Mouse (Mus musculus) limb, embryonic 13.5 days (tissue): ENCODE results near the gene Pgrmc1. TPM values are rescaled to one million over a fixed set of nuclear protein-coding genes. Genes with fewer than 3 reads are reported as not detected.
"Not testable (repeated sequence)": the region's sequence is repeated elsewhere in the genome, so short reads cannot be mapped to it uniquely, and the experiment has no call there.

Experiments
- ATAC-seq: fragments of 200-750 bp; cut with Nextera tagmentation; 2 replicates; pipeline ENCODE4 v1.8.0; 2017; ENCODE audit warnings: low read depth, moderate number of reproducible peaks, moderate TSS enrichment; ENCODE audit not compliant: low FRiP score
- H3K27ac ChIP-seq: fragments of 300-500 bp; sonication (generic); 2 replicates; pipeline ENCODE4 v1.5.1; 2015; ENCODE audit warnings: inconsistent platforms, mild to moderate bottlenecking, moderate library complexity
- H3K27me3 ChIP-seq: fragments of 300-500 bp; sonication (generic); 2 replicates; pipeline ENCODE4 v1.6.1; 2015; ENCODE audit warnings: mild to moderate bottlenecking, inconsistent platforms
- H3K36me3 ChIP-seq: fragments of 300-500 bp; sonication (generic); 2 replicates; pipeline ENCODE4 v1.6.1; 2015; ENCODE audit warnings: inconsistent platforms, mild to moderate bottlenecking, moderate library complexity
- H3K4me1 ChIP-seq: fragments of 300-500 bp; sonication (generic); 2 replicates; pipeline ENCODE4 v1.6.1; 2015; ENCODE audit warnings: inconsistent platforms
- H3K4me2 ChIP-seq: fragments of 300-500 bp; sonication (generic); replicated peaks from 2 replicates; pipeline ENCODE4 v1.6.1; 2015; ENCODE audit warnings: inconsistent platforms, mild to moderate bottlenecking, moderate library complexity
- H3K4me3 ChIP-seq: fragments of 300-500 bp; sonication (generic); 2 replicates; pipeline ENCODE4 v1.5.1; 2015; ENCODE audit warnings: moderate library complexity, mild to moderate bottlenecking, inconsistent platforms
- H3K9ac ChIP-seq: fragments of 300-500 bp; sonication (generic); 2 replicates; pipeline ENCODE4 v1.6.1; 2015; ENCODE audit warnings: mild to moderate bottlenecking, inconsistent platforms
- H3K9me3 ChIP-seq: fragments of 300-500 bp; sonication (generic); 2 replicates; pipeline ENCODE4 v1.6.1; 2016; ENCODE audit warnings: inconsistent platforms
- WGBS: fragments of 180-500 bp; shearing (Covaris S2); methylation state at CpG from one replicate; pipeline ENCODE4 v1.1.7; 2015; 5-methylcytosine and 5-hydroxymethylcytosine counted together
- polyA plus RNA-seq: library from polyadenylated mRNA; unstranded; fragments of >200 nt; fragmentation: Nextera tagmentation; extraction: Ambion mirVana; gene quantifications from 2 replicates; pipeline ENCODE4 v1.2.1, GENCODE M21; 2015

The Pgrmc1 gene
- polyA plus RNA-seq, 1 experiment from 2014 or later: 349 TPM

DNA sequence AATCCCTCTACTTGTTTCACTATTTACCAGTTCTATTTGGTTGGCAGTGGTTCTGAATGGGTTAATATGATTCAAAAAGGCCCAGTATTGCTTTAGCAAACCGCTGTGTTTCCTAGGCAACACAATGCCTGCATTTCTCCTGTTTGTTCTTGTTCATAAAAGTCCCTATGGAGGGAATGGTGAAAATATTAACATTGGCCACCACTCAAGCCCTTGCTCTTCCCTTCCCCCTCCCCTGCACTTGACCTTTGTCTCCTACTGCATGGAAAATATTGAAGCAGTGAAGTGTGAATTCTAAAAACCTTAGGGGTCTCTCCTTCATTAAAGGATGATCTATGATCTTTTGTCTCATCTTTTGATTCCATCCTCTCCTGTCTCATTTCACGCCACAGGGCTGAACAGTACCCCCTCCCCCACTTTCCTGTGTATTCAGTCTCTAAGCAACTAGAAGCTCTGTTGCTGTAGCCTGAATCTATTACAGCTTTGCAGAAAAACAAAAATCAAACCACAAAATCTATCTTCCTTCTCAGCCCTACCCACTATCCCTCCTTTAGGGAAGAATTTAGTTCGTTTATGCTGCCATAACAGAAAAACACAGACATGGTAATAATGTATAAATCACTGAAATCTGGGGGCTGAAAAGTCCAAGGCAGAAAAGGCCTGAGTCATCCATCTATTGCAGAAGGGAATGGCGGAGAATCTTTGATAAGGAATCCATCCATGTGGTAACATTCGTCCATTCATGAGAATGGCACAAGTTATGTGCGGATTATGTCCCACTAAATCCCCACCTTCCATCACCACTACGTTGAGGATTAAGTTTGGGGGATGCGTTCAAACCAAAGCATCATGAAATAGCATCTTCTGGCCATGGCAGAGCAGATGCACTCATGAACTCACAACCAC, 10.4 kb upstream of the Pgrmc1 start:
- Histone ChIP-seq H3K36me3 (no peaks in the 10 kb centered on the region), H3K27ac (no peak overlapping the region), H3K4me2 (no peak overlapping the region), H3K4me3 (no peak overlapping the region), H3K9me3 (no peaks in the 10 kb centered on the region), H3K9ac (no peak overlapping the region), H3K27me3 (no peaks in the 10 kb centered on the region), H3K4me1 (no peaks in the 10 kb centered on the region)
- 71% methylated on average over 8 of the region's 8 CpGs for WGBS
- 0 out of 2 replicates have a peak, but pooled peaks have one; percentile 51 for ATAC-seq

DNA sequence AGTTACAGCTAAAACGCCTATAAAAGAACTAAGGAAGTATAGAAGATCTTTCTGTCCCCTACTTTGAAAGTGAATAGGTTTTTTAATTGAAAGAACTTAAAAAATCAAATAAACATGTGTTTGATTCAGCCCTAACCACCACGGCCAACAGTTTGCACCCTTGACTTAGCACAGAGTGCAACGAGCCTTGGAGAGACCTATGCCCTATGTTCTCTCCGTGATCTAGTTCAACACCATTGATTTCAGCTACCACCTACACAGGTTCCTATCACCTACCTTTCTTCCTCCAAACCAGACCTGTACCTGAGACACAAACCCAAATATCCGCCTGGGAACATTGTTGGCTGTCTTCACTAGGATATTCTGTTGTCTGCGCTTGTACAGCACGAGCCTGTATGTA, 7.7 kb upstream of the Pgrmc1 start:
- WGBS: 87% methylated on average over 7 of the region's 7 CpGs
- Histone ChIP-seq H3K27ac (no peak overlapping the region), H3K4me2 (no peak overlapping the region)

DNA sequence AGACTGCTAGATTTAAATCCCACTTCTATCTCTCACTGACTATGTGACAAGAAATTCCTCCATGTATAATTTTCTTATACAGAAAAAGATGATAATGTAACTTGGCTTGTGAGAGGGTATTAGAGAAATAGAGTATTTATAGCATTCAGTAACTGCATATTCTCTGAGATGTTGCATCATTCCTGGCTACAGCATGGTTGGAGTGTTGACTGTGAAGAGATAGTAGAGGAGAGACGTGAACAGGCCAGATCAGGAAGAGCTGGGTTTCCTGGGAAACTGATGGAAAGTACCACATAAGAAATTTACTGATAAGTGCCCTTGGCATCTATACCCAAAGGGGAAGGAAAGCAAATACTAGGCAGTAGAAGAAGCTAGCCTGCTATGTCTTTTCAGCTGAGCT, 6.9 kb upstream of the Pgrmc1 start:
- no peak for ATAC-seq
- H3K4me2 ChIP-seq: no peak overlapping the region
- no peaks in the 10 kb centered on the region for H3K27me3 ChIP-seq
- H3K4me3 ChIP-seq: no peak overlapping the region
- no peaks in the 10 kb centered on the region for H3K36me3 ChIP-seq
- no peaks in the 10 kb centered on the region for H3K9me3 ChIP-seq
- WGBS: 71% methylated on average over 1 of the region's 1 CpGs
- H3K4me1 ChIP-seq: no peaks in the 10 kb centered on the region
- H3K9ac ChIP-seq: no peak overlapping the region
- H3K27ac ChIP-seq: no peak overlapping the region

More for the DNA sequence above, 7.7 kb upstream of the Pgrmc1 start:
- Histone ChIP-seq H3K4me1 (no peaks in the 10 kb centered on the region), H3K4me3 (no peak overlapping the region), H3K36me3 (no peaks in the 10 kb centered on the region), H3K27me3 (no peaks in the 10 kb centered on the region), H3K9me3 (no peaks in the 10 kb centered on the region), H3K9ac (no peak overlapping the region)
- ATAC-seq: no peak

DNA sequence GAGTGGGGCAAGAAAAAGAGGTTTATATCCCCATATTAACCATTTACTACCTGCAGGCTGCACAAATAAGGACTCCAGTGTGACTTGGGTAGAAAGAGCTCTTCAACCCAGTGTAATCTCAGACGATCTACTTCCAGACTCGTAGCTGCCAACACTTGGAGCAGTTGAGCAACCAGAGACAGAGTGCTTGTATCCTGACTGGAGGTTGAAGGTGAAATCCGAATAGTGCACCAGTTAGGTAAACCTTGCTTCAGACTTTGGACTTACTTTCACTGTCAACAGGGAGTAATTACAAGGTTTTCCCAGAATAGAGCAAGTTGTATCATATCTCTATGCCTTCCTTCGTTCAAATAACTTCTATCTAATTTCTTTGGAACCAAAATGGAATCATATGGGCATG, 6.5 kb upstream of the Pgrmc1 start:
- Histone ChIP-seq H3K27ac (no peak overlapping the region), H3K36me3 (no peaks in the 10 kb centered on the region), H3K27me3 (no peaks in the 10 kb centered on the region), H3K4me2 (no peak overlapping the region), H3K9ac (no peak overlapping the region), H3K4me3 (no peak overlapping the region), H3K4me1 (no peaks in the 10 kb centered on the region), H3K9me3 (no peaks in the 10 kb centered on the region)
- ATAC-seq: no peak
- 78% methylated on average over 4 of the region's 4 CpGs for WGBS

DNA sequence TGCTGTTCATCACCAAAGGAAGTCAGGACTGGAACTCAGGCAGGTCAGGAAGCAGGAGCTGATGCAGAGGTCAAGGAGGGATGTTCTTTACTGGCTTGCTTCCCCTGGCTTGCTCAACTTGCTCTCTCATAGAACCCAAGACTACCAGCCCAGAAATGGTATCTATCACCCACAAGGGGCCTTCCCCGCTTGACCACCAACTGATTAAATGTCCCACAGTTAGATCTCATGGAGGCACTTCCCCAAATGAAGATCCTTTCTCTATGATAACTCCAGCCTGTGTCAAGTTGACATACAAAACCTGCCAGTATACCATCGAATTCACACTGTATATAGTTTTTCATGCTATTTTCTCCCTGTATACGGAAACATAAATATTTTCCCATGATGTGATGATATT, 2.8 kb upstream of the Pgrmc1 start:
- WGBS: 90% methylated on average over 3 of the region's 3 CpGs
- H3K36me3 ChIP-seq: no peaks in the 10 kb centered on the region
- no peak overlapping the region for H3K4me3 ChIP-seq
- no peak overlapping the region for H3K27ac ChIP-seq
- no peak for ATAC-seq
- peaks cover 4% of the 10 kb centered on the region; the same call in 1 of the 2 replicates for H3K4me1 ChIP-seq
- no peaks in the 10 kb centered on the region for H3K9me3 ChIP-seq
- H3K27me3 ChIP-seq: no peaks in the 10 kb centered on the region
- no peak overlapping the region for H3K9ac ChIP-seq
- H3K4me2 ChIP-seq: no peak overlapping the region

DNA sequence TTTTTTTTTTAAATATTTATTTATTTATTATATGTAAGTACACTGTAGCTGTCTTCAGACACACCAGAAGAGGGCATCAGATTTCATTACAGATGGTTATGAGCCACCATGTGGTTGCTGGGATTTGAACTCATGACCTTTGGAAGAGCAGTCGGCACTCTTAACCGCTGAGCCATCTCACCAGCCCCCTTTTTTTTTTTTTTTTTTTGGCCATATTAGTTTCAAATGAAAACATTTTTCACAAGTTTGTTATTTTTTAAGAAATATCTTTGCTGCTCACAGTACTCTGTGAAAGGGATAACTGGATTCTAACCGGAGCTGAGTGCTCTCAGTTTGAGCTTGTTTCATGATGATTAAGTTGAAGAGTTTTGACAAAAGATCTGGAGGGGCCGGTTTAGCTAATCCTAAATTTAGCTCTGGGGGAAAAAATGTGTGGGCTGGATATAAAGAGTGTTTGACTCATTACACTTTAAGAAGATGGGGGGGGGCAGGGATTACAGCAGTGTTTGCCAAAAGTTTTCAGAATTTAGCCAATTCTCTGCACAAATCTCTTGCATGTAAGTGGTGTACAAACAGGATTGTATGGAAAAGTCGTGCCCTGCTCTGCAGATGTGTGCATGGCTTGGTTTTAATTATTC, 1.4 kb upstream of the Pgrmc1 start:
- 58% methylated on average over 4 of the region's 5 CpGs for WGBS
- H3K4me3 ChIP-seq, H3K36me3 ChIP-seq, H3K27ac ChIP-seq, H3K27me3 ChIP-seq, H3K4me2 ChIP-seq, H3K9me3 ChIP-seq, H3K9ac ChIP-seq, ATAC-seq, H3K4me1 ChIP-seq: not testable (repeated sequence)

DNA sequence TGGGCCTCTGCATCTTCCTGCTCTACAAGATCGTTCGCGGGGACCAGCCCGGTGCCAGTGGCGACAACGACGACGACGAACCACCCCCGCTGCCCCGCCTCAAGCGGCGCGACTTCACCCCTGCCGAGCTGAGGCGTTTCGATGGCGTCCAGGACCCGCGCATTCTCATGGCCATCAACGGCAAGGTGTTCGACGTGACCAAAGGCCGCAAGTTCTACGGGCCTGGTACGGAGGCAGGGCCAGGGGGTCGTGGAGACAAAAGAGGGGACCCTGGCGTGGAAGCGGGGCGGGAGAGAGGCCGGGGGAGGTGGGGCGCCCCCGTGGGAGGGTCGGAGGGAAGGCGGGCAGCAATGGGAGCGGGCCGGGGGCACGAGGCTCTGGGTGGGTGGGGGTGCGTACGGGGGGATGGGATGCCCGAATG, 394 bp downstream of the Pgrmc1 start:
- 22% methylated on average over 39 of the region's 41 CpGs for WGBS
- Histone ChIP-seq H3K4me3 (peak overlapping the region; percentile 67), H3K27ac (peak overlapping the region; percentile 79), H3K4me1 (peaks cover 7% of the 10 kb centered on the region; the same call in 1 of the 2 replicates), H3K9me3 (no peaks in the 10 kb centered on the region), H3K9ac (peak overlapping the region; percentile 83), H3K36me3 (peaks cover 8% of the 10 kb centered on the region; the same call in 1 of the 2 replicates), H3K4me2 (peak overlapping the region; percentile 64), H3K27me3 (no peaks in the 10 kb centered on the region)
- peak; percentile 39 for ATAC-seq

DNA sequence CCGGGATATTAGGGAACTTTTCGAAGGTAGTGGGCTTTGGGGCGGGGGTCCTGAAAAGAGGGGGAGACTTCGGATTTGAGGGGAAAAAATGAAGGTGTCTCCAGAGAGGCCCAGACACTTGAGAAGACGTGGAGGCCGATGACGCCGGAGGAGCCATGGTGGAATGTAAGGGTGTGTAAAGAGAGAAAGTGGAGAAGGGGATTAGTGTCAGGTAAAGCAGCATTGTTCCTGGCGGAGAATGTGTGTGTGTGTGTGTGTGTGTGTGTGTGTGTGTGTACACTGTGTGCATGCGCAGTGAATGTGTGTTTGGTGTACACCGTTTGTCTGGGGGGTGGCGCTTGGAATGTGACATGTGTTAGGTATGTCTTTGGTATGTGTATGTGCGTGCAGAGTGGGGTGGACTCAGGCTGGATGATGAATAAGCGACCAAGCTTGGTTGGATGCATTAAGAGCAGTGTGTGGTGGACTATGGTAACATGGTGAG, 897 bp downstream of the Pgrmc1 start:
- peak overlapping the region; percentile 83 for H3K9ac ChIP-seq
- H3K36me3 ChIP-seq: peaks cover 13% of the 10 kb centered on the region; the same call in 1 of the 2 replicates
- H3K27ac ChIP-seq: peak overlapping the region; percentile 79; the same call in 1 of the 2 replicates
- no peaks in the 10 kb centered on the region for H3K27me3 ChIP-seq
- peaks cover 7% of the 10 kb centered on the region; the same call in 1 of the 2 replicates for H3K4me1 ChIP-seq
- H3K4me3 ChIP-seq: peak overlapping the region; percentile 67
- H3K9me3 ChIP-seq: no peaks in the 10 kb centered on the region
- peak overlapping the region; percentile 64 for H3K4me2 ChIP-seq
- 27% methylated on average over 14 of the region's 14 CpGs for WGBS
- peak; percentile 43 for ATAC-seq

DNA sequence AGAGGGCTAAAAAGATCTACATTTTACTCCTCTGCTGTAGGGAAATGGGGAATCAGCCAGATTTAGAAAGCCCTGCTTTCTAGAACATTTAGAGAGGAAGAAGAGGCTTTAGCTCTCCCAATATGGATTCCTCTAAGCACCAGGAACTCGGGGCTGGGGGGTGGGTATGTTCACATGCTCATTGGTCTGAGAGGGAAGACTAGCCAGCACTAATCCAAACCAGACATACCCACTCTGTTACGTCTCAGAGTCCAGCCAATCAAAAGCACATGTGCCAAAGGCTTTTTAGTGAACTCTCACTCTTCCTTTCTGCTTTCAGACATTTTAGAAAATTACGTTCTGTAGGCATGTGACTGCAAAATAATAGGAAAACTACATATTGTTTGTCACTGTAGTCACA, 1.6 kb downstream of the Pgrmc1 start:
- peak overlapping the region; percentile 67 for H3K4me3 ChIP-seq
- H3K9ac ChIP-seq: peak overlapping the region; percentile 83
- peaks cover 7% of the 10 kb centered on the region; the same call in 1 of the 2 replicates for H3K4me1 ChIP-seq
- H3K9me3 ChIP-seq: no peaks in the 10 kb centered on the region
- H3K36me3 ChIP-seq: peaks cover 21% of the 10 kb centered on the region; the same call in 1 of the 2 replicates
- peak overlapping the region; percentile 64 for H3K4me2 ChIP-seq
- H3K27ac ChIP-seq: 0 out of 2 replicates have a peak overlapping the region, but pooled peaks have one; percentile 79
- no peaks in the 10 kb centered on the region for H3K27me3 ChIP-seq
- ATAC-seq: 0 out of 2 replicates have a peak, but pooled peaks have one; percentile 52
- 24% methylated on average over 3 of the region's 3 CpGs for WGBS

DNA sequence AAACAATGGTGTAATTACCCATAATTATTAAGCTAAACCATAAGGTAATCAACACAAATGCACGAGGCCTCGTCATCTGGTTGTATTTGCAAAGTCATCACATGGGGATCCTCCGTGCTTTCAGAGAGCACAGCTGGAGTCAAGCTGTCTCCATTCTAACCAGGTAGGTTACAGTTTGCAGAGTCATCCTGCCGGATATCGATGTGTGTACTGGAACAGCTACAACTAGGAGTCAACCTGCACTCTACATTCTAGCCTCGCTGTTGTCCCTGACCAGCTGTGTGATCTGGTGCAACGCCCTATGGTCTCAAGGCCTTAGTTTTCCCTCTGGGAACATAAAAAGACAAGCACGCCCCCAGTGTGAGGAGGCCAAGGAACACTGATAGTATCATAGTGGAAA, 2.1 kb downstream of the Pgrmc1 start:
- Histone ChIP-seq H3K9ac (no peak overlapping the region), H3K4me2 (peak overlapping the region; percentile 64), H3K27me3 (no peaks in the 10 kb centered on the region), H3K4me1 (peaks cover 7% of the 10 kb centered on the region; the same call in 1 of the 2 replicates), H3K4me3 (peak overlapping the region; percentile 67; the same call in 1 of the 2 replicates), H3K36me3 (peaks cover 21% of the 10 kb centered on the region; the same call in 1 of the 2 replicates), H3K27ac (no peak overlapping the region), H3K9me3 (no peaks in the 10 kb centered on the region)
- no peak for ATAC-seq
- 44% methylated on average over 8 of the region's 8 CpGs for WGBS

DNA sequence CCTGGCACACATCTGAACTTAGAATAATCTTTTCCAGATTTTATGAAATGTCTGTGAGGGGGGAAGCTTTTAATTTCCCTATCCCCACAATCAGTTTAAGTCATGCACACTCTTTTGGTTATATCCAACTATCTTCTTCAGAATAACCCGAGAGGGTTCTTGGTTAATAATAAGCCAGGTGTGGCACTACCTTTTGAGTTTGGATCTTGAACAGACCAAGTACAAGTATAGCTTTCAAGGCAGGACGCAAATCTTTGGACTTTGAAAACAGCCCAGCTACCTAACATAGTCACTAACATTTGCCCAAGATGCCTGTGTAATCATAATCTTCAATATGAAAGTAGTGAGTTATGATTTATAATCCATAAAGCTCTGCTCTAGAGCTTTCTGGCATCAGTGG, 4.9 kb downstream of the Pgrmc1 start:
- Histone ChIP-seq H3K27ac (no peak overlapping the region), H3K9ac (no peak overlapping the region), H3K27me3 (no peaks in the 10 kb centered on the region), H3K36me3 (peaks cover 26% of the 10 kb centered on the region; the same call in 1 of the 2 replicates), H3K4me1 (peaks cover 7% of the 10 kb centered on the region; the same call in 1 of the 2 replicates), H3K4me2 (no peak overlapping the region), H3K9me3 (no peaks in the 10 kb centered on the region), H3K4me3 (no peak overlapping the region)
- no peak for ATAC-seq
- WGBS: 85% methylated on average over 2 of the region's 2 CpGs

DNA sequence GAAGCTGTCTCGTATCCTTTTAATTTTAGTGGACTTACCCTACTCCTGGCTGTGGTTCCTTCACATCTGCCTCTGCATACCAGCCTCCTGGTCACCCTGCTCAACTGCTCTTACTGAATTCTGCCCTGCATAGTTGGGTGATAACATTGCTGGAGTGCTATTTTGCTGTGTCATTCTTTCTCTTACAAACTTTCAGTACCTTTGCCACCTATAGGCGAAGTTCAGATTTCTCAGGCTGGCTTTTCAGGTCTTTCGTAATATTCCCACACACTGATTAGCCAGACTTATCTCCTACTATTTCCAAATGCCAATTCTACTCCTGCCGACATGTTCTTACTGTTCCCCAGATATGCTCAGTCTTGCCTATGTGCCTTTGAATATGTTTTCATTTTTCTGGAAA, 6.0 kb downstream of the Pgrmc1 start:
- H3K27me3 ChIP-seq: no peaks in the 10 kb centered on the region
- no peak overlapping the region for H3K9ac ChIP-seq
- H3K9me3 ChIP-seq: no peaks in the 10 kb centered on the region
- no peak for ATAC-seq
- WGBS: 80% methylated on average over 4 of the region's 4 CpGs
- peaks cover 26% of the 10 kb centered on the region; the same call in 1 of the 2 replicates for H3K36me3 ChIP-seq
- H3K27ac ChIP-seq: no peak overlapping the region
- H3K4me1 ChIP-seq: peaks cover 7% of the 10 kb centered on the region; the same call in 1 of the 2 replicates
- H3K4me3 ChIP-seq: no peak overlapping the region
- no peak overlapping the region for H3K4me2 ChIP-seq
